Mouse (Mus musculus) urinary bladder, postnatal 25 days (tissue): ENCODE data around the gene Setd1a.
"Not testable (repeated sequence)": the region's sequence is repeated elsewhere in the genome, so short reads cannot be mapped to it uniquely, and the experiment has no call there.

Experiments used
- DNase-seq: peaks from one replicate; pipeline ENCODE4 v3.0.0; 2022; ENCODE audit warnings: low spot score

Gene Setd1a

GRCm38 (mm10) chr7:127837878-127838277, 61.4 kb downstream of the Setd1a start:
- not testable (repeated sequence) for DNase-seq

GRCm38 (mm10) chr7:127840031-127840430, 63.6 kb downstream of the Setd1a start:
- DNase-seq = not testable (repeated sequence)

GRCm38 (mm10) chr7:127840886-127841285, 64.4 kb downstream of the Setd1a start:
- peak; percentile 48 for DNase-seq

- peak; percentile 89 for DNase-seq
These were observed 65.0 kb downstream of the Setd1a start for GRCm38 (mm10) chr7:127841340-127842000.

- peak; percentile 68 for DNase-seq
These were observed 65.7 kb downstream of the Setd1a start for GRCm38 (mm10) chr7:127842001-127842718.
